Mouse (Mus musculus) midbrain, embryonic 15.5 days (tissue): Measurements from ENCODE around the gene Ralgds. TPM values are rescaled to one million over a fixed set of nuclear protein-coding genes. Genes with fewer than 3 reads are reported as not detected.
A peak's percentile ranks its signal among the peaks of the same experiment; 100 is the strongest.

Experiments used
- ATAC-seq: fragments of 200-750 bp; cut with Nextera tagmentation; replicated peaks from 2 replicates; pipeline ENCODE4 v1.8.0; 2017; ENCODE audit warnings: moderate TSS enrichment
- H3K27ac ChIP-seq: fragments of 300-500 bp; sonication (generic); 2 replicates; pipeline ENCODE4 v1.5.1; 2015; ENCODE audit warnings: mild to moderate bottlenecking, inconsistent platforms
- H3K27me3 ChIP-seq: fragments of 300-500 bp; sonication (generic); replicated peaks from 2 replicates; pipeline ENCODE4 v1.6.1; 2015; ENCODE audit warnings: inconsistent platforms
- H3K36me3 ChIP-seq: fragments of 300-500 bp; sonication (generic); replicated peaks from 2 replicates; pipeline ENCODE4 v1.6.1; 2015; ENCODE audit warnings: inconsistent platforms
- H3K4me1 ChIP-seq: fragments of 300-500 bp; sonication (generic); 2 replicates; pipeline ENCODE4 v1.6.1; 2015; ENCODE audit warnings: inconsistent platforms
- H3K4me2 ChIP-seq: fragments of 300-500 bp; sonication (generic); 2 replicates; pipeline ENCODE4 v1.6.1; 2015; ENCODE audit warnings: inconsistent platforms, mild to moderate bottlenecking, moderate library complexity
- H3K4me3 ChIP-seq: fragments of 300-500 bp; sonication (generic); 2 replicates; pipeline ENCODE4 v1.5.1; 2015; ENCODE audit warnings: mild to moderate bottlenecking, inconsistent platforms
- H3K9ac ChIP-seq: fragments of 300-500 bp; sonication (generic); 2 replicates; pipeline ENCODE4 v1.6.1; 2015; ENCODE audit warnings: mild to moderate bottlenecking, inconsistent platforms
- H3K9me3 ChIP-seq: fragments of 300-500 bp; sonication (generic); 2 replicates; pipeline ENCODE4 v1.6.1; 2016; ENCODE audit warnings: inconsistent platforms
- WGBS: fragments of 180-500 bp; shearing (Covaris S2); methylation state at CpG from one replicate; pipeline ENCODE4 v1.1.7; 2015; ENCODE audit warnings: mixed read lengths; 5-methylcytosine and 5-hydroxymethylcytosine counted together
- polyA plus RNA-seq: library from polyadenylated mRNA; unstranded; fragments of >200 nt; fragmentation: Nextera tagmentation; extraction: Ambion mirVana; gene quantifications from 2 replicates; pipeline ENCODE4 v1.2.1, GENCODE M21; 2015

Ralgds gene
- polyA plus RNA-seq, 1 experiment from 2014 or later: 92.0 TPM

GRCm38 (mm10) chr2:28513431-28514370, 776 bp downstream of the Ralgds start:
- Histone ChIP-seq H3K36me3 (no peaks in the 10 kb centered on the region), H3K4me3 (peak overlapping the region; percentile 89), H3K4me2 (peak overlapping the region; percentile 87), H3K27ac (peak overlapping the region; percentile 91), H3K9me3 (no peaks in the 10 kb centered on the region), H3K4me1 (peaks cover 50% of the 10 kb centered on the region), H3K9ac (peak overlapping the region; percentile 98), H3K27me3 (no peaks in the 10 kb centered on the region; the same call in 1 of the 2 replicates)
- ATAC-seq: peak; percentile 49
- WGBS: 5% methylated on average over 47 of the region's 47 CpGs

- 17% methylated on average over 5 of the region's 5 CpGs for WGBS
- H3K4me3 ChIP-seq: peak overlapping the region; percentile 89
- peak overlapping the region; percentile 91 for H3K27ac ChIP-seq
- ATAC-seq: no peak
- peak overlapping the region; percentile 87 for H3K4me2 ChIP-seq
- no peaks in the 10 kb centered on the region; the same call in 1 of the 2 replicates for H3K27me3 ChIP-seq
- H3K4me1 ChIP-seq: peaks cover 58% of the 10 kb centered on the region
- no peaks in the 10 kb centered on the region for H3K9me3 ChIP-seq
- no peaks in the 10 kb centered on the region for H3K36me3 ChIP-seq
- H3K9ac ChIP-seq: peak overlapping the region; percentile 98
These were observed 1.6 kb downstream of the Ralgds start for GRCm38 (mm10) chr2:28514489-28514888.

DNA sequence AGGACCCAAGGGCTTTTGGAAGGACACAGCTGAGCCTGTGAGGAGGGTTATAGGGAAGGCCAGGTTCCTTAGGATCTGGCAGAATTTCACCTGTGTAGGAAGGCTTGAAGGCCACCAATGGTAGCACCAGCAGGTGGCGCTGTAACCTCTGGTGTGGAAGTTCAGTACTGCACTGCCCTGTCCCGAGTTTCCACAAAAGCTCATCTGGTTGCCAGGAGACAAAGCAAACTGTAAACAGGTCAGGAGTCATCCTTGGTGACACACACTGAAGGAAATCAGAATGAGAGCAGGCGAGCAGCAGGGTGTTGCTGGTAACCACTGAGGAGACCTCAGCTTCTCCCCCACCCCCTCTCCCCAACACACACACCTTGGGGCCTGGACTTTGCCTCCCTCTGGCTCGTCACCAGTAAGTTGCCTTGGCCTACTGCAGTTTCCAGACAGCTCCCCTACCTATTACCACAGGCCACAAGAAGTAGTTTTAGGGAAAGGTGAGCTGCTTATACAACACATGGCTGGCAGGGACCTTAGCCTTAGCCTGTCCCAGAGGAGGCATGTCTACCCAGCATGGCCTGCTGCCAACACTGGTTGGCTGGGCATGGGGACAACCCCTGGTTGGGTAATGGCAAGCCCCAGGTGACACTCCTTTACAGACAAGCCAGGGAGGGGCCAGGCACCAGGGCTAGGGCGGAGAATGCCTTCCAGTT, 4.4 kb downstream of the Ralgds start:
- peaks cover 83% of the 10 kb centered on the region for H3K4me1 ChIP-seq
- ATAC-seq: no peak
- H3K9me3 ChIP-seq: no peaks in the 10 kb centered on the region
- peak overlapping the region; percentile 35 for H3K27ac ChIP-seq
- H3K36me3 ChIP-seq: no peaks in the 10 kb centered on the region
- H3K9ac ChIP-seq: no peak overlapping the region
- WGBS: 42% methylated on average over 5 of the region's 5 CpGs
- no peak overlapping the region for H3K4me3 ChIP-seq
- H3K27me3 ChIP-seq: no peaks in the 10 kb centered on the region
- H3K4me2 ChIP-seq: no peak overlapping the region

DNA sequence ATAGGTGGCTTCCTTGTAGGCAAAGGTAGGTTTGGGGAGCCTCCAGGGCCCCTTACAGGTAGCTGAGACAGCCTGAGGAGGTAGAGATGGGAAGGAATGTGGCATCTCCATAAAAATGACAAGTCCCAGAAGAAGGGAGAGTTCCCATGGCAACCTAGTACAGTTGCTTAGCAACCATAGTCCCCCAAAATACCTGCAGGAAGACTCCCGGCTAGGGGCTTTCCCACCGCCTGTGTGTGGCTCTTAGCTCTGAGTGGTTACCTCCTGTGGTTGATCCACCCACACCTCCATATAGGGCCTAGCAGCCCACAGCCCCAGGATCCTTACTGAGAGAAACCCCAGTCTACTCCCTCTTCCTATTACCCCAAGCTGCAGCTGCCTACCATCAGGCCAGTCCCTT, 5.3 kb downstream of the Ralgds start:
- Histone ChIP-seq H3K4me1 (peaks cover 82% of the 10 kb centered on the region), H3K36me3 (no peaks in the 10 kb centered on the region), H3K9ac (no peak overlapping the region), H3K4me3 (no peak overlapping the region), H3K27me3 (no peaks in the 10 kb centered on the region), H3K27ac (peak overlapping the region; percentile 35), H3K4me2 (peak overlapping the region; percentile 25), H3K9me3 (no peaks in the 10 kb centered on the region)
- WGBS: 10% methylated on average over 2 of the region's 2 CpGs
- ATAC-seq: peak; percentile 21; the same call in 1 of the 2 replicates

DNA sequence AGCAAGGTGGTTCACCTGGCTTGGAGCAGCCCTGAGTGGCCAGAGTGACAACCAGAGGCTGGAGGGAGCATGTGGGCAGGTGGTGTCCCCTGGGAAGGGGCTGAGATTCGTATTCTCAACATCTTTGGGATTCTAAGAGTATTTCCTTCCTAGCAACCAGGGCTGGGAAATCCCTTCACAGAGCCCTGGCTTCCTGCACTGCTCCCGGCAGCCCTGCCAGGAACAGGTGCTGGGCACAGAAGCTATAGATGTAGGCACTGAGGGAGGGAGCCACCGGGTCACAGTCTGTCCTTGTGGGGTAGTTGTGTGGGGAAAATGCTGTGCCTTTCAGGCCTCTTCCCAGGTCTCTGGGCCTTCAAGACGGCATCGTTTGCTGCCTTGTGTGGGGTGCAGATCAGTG, 7.7 kb downstream of the Ralgds start:
- Histone ChIP-seq H3K4me2 (no peak overlapping the region), H3K27ac (no peak overlapping the region), H3K4me3 (no peak overlapping the region), H3K9ac (no peak overlapping the region), H3K36me3 (no peaks in the 10 kb centered on the region), H3K9me3 (no peaks in the 10 kb centered on the region), H3K4me1 (peaks cover 87% of the 10 kb centered on the region), H3K27me3 (no peaks in the 10 kb centered on the region)
- no peak for ATAC-seq
- WGBS: 60% methylated on average over 5 of the region's 5 CpGs

DNA sequence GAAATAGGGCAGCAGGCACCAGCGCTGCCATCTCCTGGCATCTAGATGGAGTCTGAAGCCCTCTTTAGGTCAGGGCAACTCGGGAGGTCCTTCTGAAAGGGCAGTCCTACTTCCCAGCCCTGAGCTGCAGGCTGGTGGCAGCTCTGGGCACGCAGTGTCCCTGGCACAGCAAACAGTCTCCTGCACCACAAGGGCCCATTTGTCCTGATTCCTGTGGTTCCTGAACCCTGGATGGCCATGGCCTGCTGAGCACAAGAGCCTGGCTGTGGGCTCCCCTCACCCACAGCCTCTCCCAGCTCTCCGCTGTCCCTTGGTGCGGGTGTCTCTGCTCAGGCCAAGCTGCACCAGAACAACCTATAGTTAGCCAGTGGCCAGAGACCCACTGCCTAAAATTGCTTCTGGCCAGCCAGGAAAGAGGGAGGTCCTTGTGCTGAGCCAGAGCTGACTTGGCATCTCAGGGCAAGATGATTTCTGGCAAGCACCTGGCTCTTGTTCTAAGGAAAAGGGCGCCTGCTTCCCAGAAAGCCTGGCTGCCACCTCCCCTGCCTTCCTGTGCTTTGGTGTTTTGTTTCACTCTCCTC, 8.7 kb downstream of the Ralgds start:
- H3K4me1 ChIP-seq: peaks cover 87% of the 10 kb centered on the region
- H3K9me3 ChIP-seq: no peaks in the 10 kb centered on the region
- no peak for ATAC-seq
- 79% methylated on average over 6 of the region's 6 CpGs for WGBS
- H3K27ac ChIP-seq: no peak overlapping the region
- H3K27me3 ChIP-seq: no peaks in the 10 kb centered on the region
- H3K9ac ChIP-seq: no peak overlapping the region
- no peaks in the 10 kb centered on the region for H3K36me3 ChIP-seq
- no peak overlapping the region for H3K4me2 ChIP-seq
- H3K4me3 ChIP-seq: no peak overlapping the region

DNA sequence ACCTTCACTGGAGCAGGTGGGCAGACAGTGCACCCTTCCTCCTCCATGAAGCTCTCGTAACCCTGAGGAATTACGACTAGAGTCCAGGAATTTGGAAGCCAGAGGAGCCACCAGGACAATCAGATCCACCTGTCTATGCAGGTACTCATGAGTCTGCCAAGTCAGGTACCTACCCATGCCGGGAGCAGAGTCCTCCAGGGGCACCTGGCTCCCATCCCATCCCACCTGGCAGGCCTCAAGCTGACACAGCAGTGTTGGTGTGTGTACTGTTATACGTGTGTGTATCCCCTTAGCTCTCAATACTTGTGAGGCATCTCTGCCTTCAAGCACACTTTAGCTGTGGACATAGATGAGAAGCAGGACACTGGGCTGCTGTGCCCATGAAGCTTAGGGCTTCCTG, 9.2 kb downstream of the Ralgds start:
- WGBS: 85% methylated on average over 4 of the region's 4 CpGs
- no peaks in the 10 kb centered on the region for H3K9me3 ChIP-seq
- no peaks in the 10 kb centered on the region for H3K36me3 ChIP-seq
- no peaks in the 10 kb centered on the region for H3K27me3 ChIP-seq
- H3K4me2 ChIP-seq: no peak overlapping the region
- no peak overlapping the region for H3K9ac ChIP-seq
- no peak for ATAC-seq
- no peak overlapping the region for H3K4me3 ChIP-seq
- H3K27ac ChIP-seq: no peak overlapping the region
- peaks cover 84% of the 10 kb centered on the region for H3K4me1 ChIP-seq

DNA sequence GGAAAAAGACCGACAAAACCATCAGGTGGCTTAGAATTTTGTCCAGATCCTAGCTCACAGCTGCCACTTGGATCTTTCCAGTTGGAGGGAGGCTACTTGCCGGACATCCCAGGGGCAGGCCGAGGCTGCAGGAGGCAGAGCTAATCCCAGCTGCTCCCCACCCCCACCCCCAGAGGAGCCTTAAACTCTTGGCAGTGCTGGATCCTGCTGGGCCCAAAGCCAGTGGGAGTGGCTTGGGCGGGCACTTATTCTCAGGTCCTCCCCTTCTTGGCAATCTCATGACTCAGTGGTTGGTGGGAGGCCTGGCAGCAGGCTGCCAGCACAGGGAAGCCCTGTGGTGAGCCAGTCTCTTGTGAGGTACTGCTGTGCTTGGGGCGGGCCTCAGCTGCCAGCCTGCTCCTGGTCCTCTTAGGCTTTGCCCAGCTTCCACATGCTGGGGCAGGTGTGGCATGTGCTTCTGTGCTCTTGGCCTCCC, 10.8 kb downstream of the Ralgds start:
- H3K27ac ChIP-seq: peak overlapping the region; percentile 53
- H3K27me3 ChIP-seq: no peaks in the 10 kb centered on the region
- H3K9ac ChIP-seq: no peak overlapping the region
- no peaks in the 10 kb centered on the region for H3K9me3 ChIP-seq
- 7% methylated on average over 5 of the region's 5 CpGs for WGBS
- H3K36me3 ChIP-seq: no peaks in the 10 kb centered on the region
- no peak overlapping the region for H3K4me3 ChIP-seq
- H3K4me2 ChIP-seq: no peak overlapping the region
- peak; percentile 59 for ATAC-seq
- H3K4me1 ChIP-seq: peaks cover 83% of the 10 kb centered on the region

DNA sequence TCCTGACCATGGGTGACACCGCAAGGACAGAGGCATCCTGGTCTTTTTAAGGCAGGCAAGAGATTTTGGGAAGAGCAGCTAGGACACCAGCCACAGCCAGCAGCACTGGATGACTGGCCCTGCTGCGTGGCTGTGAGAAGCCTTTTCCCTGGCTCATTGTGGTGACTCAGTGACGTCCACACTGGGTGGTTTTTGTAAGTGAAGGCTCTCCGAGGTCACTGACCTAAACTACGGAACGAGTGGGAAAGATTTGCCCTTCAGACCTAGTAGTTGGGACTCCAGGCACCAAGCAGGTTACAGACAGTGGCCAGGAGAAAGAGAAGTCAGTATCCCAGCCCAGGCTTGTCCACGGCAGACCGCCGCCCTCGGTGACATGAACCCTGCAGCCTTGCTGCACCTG, 11.5 kb downstream of the Ralgds start:
- Histone ChIP-seq H3K4me2 (no peak overlapping the region), H3K9ac (no peak overlapping the region), H3K27ac (0 out of 2 replicates have a peak overlapping the region, but pooled peaks have one; percentile 75), H3K36me3 (no peaks in the 10 kb centered on the region), H3K4me3 (no peak overlapping the region), H3K27me3 (no peaks in the 10 kb centered on the region), H3K4me1 (peaks cover 83% of the 10 kb centered on the region), H3K9me3 (no peaks in the 10 kb centered on the region)
- WGBS: 75% methylated on average over 10 of the region's 10 CpGs
- no peak for ATAC-seq

- H3K4me2 ChIP-seq: peak overlapping the region; percentile 20
- H3K36me3 ChIP-seq: no peaks in the 10 kb centered on the region
- H3K27me3 ChIP-seq: no peaks in the 10 kb centered on the region
- peak overlapping the region; percentile 75 for H3K27ac ChIP-seq
- no peak overlapping the region; the same call in 1 of the 2 replicates for H3K9ac ChIP-seq
- 12% methylated on average over 11 of the region's 11 CpGs for WGBS
- no peak overlapping the region for H3K4me3 ChIP-seq
- peaks cover 85% of the 10 kb centered on the region for H3K4me1 ChIP-seq
- H3K9me3 ChIP-seq: no peaks in the 10 kb centered on the region
- ATAC-seq: peak; percentile 46
These were observed 12.5 kb downstream of the Ralgds start for GRCm38 (mm10) chr2:28525219-28525942.

GRCm38 (mm10) chr2:28525943-28526876, 13.3 kb downstream of the Ralgds start:
- WGBS: 41% methylated on average over 12 of the region's 12 CpGs
- no peaks in the 10 kb centered on the region for H3K36me3 ChIP-seq
- H3K4me1 ChIP-seq: peaks cover 85% of the 10 kb centered on the region
- H3K9me3 ChIP-seq: no peaks in the 10 kb centered on the region
- H3K27me3 ChIP-seq: no peaks in the 10 kb centered on the region
- no peak overlapping the region for H3K4me3 ChIP-seq
- peak overlapping the region; percentile 75 for H3K27ac ChIP-seq
- H3K4me2 ChIP-seq: peak overlapping the region; percentile 20
- H3K9ac ChIP-seq: no peak overlapping the region; the same call in 1 of the 2 replicates
- peak; percentile 7; the same call in 1 of the 2 replicates for ATAC-seq
